Mouse (Mus musculus): ENCODE results near the gene Pdlim7.

DNA sequence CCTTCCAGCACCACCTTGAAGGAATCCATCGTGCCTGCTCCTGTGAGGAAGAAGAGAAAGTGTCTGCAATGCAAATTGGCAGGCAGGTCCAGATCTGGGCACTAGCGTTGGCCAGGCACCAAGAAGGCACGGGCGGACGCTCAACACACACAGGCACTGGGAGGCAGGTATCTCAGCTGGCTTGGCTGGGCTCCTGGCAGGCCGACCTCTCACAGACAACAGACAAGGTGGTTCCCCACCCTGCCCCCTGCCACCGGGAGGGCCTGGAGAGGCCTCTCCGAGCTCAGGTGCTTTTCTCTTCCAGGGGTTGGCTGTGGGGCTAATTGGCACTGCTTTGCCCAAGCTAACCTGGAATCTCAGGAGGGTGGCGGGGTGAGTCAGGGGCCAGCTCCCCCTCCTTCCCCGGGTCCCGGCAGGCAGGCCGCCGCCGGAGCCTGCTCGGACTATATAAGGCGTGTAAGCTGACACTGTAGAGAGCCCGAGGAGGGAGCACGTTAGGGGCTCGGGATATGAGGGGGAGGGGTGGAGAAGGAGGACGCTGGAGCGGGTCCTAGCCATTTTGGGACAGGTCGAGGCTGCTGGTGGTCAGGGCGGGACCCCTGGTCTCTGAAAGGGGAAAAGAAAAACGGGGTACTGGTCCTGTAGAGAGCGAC is 971 bp downstream of the Pdlim7 start:
- TF ChIP-seq POLR2A (IDR thresholded peaks at IDR 0.05; ENCODE audit: insufficient read depth, low read depth, low read length) (no peak), EP300 (IDR thresholded peaks at IDR 0.05; ENCODE audit: insufficient read depth, low read depth, low read length) (no peak)

Data from heart, adult 2 months (tissue).